Mouse (Mus musculus) fat pad, adult 2 months (tissue): ENCODE data around the gene Mrto4.

Experiments used
- DNase-seq: peaks from one replicate; pipeline ENCODE4 v3.0.0-alpha.2; 2011; ENCODE audit warnings: low read depth, low spot score; ENCODE audit errors: extremely low read depth

Gene Mrto4

DNA sequence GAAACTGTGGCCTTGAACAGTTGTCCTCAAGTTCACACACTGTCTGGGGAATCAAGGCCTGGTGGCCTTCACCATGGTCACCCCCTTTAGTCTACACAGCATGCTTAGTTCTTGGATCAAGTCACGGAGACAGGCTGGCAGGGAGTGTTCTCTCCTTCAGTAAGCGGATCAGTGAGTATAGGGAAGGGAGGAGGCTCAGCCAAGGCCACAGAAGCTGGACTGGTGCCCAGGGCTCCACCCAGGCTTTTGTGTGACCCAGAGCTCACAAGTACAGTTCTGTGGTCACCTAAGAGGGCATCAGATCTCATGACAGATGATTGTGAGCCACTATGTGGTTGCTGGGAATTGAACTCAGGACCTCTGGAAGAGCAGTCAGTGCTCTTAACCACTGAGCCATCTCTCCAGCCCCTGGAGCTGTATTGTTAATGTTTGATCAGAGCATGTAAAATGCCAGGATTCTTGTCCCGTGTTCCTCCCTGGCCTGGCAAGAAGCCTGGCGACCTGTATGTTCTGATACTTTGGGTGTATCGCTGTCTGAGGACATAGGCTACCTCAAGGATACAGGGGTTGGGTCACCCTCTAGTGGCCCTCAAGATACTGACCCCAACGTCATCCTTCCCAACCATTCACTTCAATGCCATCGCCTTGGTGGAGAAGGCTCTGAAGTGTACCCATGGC lies 10.7 kb downstream of the Mrto4 start:
- no peak for DNase-seq

DNA sequence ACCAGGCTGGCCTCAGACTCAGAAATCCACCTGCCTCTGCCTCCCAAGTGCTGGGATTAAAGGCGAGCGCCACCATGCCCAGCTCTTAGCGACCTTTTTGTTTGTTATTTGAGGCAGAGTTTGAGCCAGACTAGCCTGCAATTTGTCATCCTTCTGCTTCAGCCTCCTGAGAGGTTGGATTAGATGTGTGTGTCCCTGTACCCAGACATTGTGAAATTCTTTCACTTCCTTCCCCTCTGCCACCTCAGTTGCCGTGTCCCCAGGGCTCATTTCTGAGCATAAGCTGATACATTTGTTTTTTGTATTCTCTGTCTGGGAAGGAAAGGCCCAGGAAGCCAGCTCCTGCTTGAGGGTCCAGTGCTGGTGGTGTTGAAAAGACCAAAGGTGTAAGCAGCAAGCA lies 11.5 kb downstream of the Mrto4 start:
- no peak for DNase-seq

DNA sequence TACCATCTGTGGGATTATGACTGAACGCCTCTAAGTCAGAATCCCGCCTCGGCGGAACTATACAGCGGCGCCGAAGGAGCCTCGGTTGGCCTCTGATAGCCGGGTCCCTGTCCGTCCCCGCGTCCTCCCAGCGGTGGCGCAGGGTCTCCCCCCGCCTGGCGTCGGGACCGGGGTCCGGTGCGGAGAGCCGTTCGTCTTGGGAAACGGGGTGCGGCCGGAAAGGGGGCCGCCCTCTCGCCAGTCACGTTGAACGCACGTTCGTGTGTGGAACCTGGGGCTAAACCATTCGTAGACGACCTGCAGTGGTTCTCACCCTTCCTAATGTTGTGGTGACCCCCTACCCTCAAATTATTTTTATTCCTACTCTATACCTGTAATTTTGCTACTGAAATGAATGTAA lies 14.2 kb downstream of the Mrto4 start:
- DNase-seq: no peak

GRCm38 (mm10) chr4:139336822-139337483 lies 15.4 kb downstream of the Mrto4 start:
- no peak for DNase-seq

DNA sequence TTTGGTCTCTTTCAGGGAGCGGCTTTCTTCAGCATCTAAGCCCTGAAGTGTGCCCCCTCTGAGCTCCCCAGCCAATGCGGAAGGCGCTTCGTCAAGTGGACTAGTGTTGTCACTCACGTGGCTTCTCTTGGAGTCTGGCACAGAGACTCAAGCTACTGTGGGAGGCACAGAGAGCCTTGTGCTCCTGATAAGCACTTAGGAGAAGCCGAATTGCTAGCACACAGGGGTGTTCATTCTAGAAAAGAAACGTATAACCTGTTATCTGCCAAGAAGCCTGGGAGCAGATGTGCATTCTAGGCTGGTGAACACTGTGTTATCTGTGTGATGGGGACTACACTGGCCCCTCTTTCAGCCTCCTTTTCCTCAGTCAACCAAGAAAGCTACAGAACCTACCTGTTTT lies 16.9 kb downstream of the Mrto4 start:
- no peak for DNase-seq

DNA sequence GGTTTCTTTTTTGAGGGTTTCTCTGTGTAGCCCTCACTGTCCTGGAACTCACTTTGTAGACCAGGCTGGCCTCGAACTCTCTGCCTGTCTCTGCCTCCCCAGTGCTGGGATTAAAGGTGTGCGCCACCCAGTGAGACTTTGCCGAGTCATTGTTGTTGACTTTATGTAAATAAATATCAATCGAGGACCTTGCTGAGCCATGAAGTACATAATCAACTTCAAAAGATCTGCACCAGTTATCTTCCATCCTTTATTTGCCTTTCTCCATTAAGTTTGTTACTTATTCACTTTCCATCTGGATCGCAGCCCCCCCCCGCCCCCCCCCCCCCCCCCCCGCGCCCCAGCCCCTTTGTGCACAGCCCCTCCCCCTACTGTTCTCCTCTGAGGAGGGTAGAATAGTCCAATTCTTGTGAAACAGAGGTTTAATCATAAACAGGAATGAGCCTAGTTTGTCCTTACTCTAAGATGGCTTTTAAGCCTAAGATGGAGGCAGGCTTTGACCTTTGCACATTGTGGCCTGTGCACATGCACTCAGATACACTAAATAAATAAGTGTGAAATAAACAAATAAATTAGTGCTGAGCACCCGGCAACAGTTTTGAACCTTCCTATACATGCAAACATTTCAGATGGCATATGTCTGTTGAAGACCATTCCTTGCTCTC lies 17.6 kb downstream of the Mrto4 start:
- no peak for DNase-seq

DNA sequence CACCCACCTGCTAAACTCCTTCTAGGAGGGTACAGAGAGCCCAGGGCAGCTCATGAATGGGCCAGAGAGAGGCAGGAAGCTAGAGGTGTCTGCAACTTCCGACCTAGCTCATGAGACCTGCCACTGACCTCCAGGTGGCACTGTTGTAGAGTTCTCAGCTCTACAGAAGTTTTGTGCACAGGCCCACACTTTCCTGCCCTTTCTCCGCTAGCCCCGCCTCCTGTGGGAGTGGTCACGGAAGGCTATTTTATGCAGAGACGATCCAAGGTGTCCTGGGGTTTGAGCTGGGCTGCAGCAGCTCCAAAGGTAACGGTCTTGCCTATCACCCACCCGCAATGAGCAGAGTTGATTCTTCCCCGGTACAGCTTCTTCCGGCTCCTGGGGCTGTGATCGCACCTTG lies 21.8 kb downstream of the Mrto4 start:
- DNase-seq: no peak

DNA sequence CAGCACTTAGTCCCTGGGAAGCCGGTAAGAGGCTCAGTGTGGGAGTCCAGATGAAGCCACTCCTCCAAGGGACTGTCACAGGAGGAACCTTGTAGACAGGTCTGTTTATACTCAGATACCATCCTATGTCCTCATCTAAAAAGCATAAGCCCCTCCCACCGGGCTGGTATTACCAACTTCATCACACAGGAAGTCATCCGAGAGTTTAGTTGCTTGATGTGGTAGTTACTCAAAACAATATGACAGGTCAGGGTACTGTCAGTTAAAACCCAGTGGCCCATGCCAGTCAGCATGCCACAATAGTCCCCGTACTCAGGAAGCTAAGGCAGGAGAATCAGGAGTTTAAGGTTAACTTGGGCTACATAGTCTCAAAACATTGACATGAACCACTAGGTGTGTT lies 32.6 kb downstream of the Mrto4 start:
- no peak for DNase-seq

DNA sequence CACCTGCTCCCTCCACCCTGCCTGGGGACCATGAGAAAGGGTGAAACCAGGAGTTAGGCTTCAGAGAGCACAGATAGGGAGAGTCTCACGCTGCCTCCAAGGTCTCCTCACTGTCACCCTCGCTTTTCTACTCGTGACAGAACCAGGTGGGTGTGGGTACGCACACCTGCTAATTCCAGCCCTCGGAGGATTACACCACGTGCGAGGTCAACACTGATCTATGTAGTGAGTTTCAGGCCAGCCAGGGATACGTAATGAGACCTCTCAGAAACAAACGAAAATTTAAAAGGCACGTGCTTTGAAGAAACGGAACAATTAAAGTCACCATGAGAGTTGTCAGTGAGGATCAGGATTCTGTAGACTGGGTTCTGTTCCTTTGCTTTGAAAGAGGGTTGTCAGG lies 33.9 kb downstream of the Mrto4 start:
- no peak for DNase-seq

- DNase-seq: no peak
Measured at GRCm38 (mm10) chr4:139312632-139313031, 39.7 kb downstream of the Mrto4 start.

- no peak for DNase-seq
Measured at GRCm38 (mm10) chr4:139311707-139312106, 40.7 kb downstream of the Mrto4 start.

- DNase-seq: no peak
Measured at GRCm38 (mm10) chr4:139310899-139311701, 41.3 kb downstream of the Mrto4 start.

DNA sequence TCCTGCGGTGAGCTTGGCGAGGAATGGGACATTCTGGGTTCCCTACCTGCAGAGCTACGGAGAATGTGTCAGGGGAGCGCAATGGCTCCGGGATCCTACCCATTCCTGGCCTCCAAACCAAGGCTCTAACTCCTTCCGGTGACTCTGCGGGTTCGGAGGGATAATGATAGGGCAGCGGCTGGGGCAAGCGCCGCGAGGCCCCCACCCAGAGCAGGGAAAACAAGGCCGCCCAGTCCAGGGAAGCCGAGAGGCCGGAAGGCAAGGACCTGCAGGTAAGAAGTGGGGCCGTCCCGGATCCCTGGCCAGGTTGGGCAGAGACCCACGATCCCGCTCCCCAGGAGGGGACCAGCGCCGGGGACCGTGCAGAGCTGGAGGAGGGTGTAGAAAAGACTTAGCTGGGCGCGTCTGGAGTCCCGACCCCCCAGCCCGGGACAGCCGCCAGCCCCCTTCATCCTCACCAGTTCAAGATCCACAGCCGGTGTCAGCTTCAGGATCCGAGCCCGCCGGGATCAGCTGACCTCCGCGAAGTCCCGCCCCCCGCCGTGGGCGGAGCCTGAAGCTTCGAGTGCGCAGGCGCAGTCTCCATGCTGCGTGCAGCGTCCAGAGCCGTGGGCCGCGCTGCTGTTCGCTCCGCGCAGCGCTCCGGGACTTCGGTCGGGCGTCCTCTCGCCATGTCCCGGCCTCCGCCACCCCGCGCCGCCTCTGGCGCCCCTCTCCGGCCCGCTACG lies 42.0 kb downstream of the Mrto4 start, which contains the start of the genes Pqlc2 and Akr7a5:
Pqlc2 (minus strand) TSS at position 538 of the 728 bp plus-strand sequence.
Akr7a5 (plus strand) TSS at position 574 of the 728 bp plus-strand sequence.
- peak; percentile 21 for DNase-seq

DNA sequence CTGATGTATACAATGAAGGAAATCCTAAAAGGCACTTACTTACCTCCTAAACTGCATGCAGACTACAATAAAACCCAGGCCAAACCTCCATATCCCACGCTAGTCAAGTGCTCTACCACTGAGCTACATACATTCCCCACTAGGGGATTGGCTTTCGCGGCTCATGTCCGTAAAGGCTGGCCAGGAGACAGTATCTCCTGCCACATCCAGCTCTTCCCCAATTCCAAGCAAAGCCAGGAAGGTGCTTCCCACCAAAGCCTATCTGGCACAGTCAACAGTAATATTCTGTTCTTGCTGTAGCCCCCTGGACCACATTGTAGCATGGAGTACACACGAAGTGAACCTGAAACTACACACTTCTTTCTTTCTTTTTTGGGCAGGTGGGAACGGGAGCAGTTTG lies 42.7 kb downstream of the Mrto4 start:
- DNase-seq: no peak

- DNase-seq: no peak
Measured at GRCm38 (mm10) chr4:139307916-139308315, 44.5 kb downstream of the Mrto4 start.

- no peak for DNase-seq
Measured at GRCm38 (mm10) chr4:139305521-139305920, 46.9 kb downstream of the Mrto4 start.

DNA sequence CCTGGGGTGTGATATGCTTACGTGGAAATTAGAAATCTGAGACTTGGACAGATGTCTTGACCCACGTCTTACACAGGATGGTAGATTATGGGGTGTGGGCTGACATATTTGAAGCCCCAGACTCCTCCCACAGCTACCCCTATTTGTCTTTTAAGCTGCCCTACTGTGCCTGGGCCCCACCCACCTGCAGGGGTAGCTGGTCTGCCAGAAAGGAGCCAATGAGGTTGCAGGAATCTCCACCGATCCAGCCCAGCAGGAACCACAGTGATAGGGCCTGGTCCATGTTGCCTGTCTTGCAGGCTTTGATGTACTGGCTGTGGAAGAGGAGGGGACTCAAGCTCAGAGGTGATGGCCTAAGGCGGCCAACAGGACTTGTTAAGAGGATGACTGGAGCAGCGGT lies 50.1 kb downstream of the Mrto4 start:
- DNase-seq: no peak

GRCm38 (mm10) chr4:139301780-139302179 lies 50.6 kb downstream of the Mrto4 start:
- DNase-seq: no peak

DNA sequence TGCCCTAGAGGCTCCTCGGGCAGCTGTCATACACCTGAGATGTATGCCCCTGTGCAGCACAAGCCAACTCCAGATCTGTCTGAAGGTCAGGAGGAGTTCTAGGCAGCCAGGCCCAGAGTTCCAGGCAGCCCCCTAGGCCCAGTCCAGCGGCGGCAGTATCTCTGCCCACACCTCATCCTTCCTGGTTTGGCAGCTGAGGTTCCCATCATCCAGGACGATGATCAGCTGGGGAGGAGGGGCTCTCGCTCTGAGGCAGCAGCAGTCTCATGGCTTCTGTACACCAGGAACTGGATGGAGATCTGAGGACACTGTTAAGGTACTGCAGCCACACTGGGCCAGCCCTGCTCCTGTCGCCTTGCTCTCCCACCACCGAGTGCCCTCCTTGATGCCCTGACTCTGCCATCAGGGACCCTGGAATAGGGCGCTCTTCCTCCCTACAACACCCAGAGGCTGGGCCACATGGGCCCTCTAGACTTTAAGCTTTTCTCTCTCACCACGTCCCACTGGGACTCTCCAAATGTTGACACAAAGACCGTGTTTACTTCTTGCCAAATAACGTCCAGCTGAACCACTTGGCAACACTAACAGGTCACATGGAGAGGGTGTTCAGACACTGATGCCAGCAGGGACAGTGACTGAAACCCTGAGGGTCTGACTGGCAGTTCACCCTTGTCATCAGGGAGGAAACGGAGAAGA lies 53.6 kb downstream of the Mrto4 start:
- no peak for DNase-seq

- DNase-seq: peak; percentile 13
Measured at GRCm38 (mm10) chr4:139297566-139297965, 54.8 kb downstream of the Mrto4 start.
